Mouse (Mus musculus) limb, embryonic 13.5 days (tissue): ENCODE results near the gene Tmem86b. TPM values are rescaled to one million over a fixed set of nuclear protein-coding genes. Genes with fewer than 3 reads are reported as not detected.

Experiments used
- ATAC-seq: fragments of 200-750 bp; cut with Nextera tagmentation; 2 replicates; pipeline ENCODE4 v1.8.0; 2017; ENCODE audit warnings: low read depth, moderate number of reproducible peaks, moderate TSS enrichment; ENCODE audit not compliant: low FRiP score
- H3K27ac ChIP-seq: fragments of 300-500 bp; sonication (generic); 2 replicates; pipeline ENCODE4 v1.5.1; 2015; ENCODE audit warnings: inconsistent platforms, mild to moderate bottlenecking, moderate library complexity
- H3K27me3 ChIP-seq: fragments of 300-500 bp; sonication (generic); 2 replicates; pipeline ENCODE4 v1.6.1; 2015; ENCODE audit warnings: mild to moderate bottlenecking, inconsistent platforms
- H3K36me3 ChIP-seq: fragments of 300-500 bp; sonication (generic); 2 replicates; pipeline ENCODE4 v1.6.1; 2015; ENCODE audit warnings: inconsistent platforms, mild to moderate bottlenecking, moderate library complexity
- H3K4me1 ChIP-seq: fragments of 300-500 bp; sonication (generic); 2 replicates; pipeline ENCODE4 v1.6.1; 2015; ENCODE audit warnings: inconsistent platforms
- H3K4me2 ChIP-seq: fragments of 300-500 bp; sonication (generic); replicated peaks from 2 replicates; pipeline ENCODE4 v1.6.1; 2015; ENCODE audit warnings: inconsistent platforms, mild to moderate bottlenecking, moderate library complexity
- H3K4me3 ChIP-seq: fragments of 300-500 bp; sonication (generic); 2 replicates; pipeline ENCODE4 v1.5.1; 2015; ENCODE audit warnings: moderate library complexity, mild to moderate bottlenecking, inconsistent platforms
- H3K9ac ChIP-seq: fragments of 300-500 bp; sonication (generic); 2 replicates; pipeline ENCODE4 v1.6.1; 2015; ENCODE audit warnings: mild to moderate bottlenecking, inconsistent platforms
- H3K9me3 ChIP-seq: fragments of 300-500 bp; sonication (generic); 2 replicates; pipeline ENCODE4 v1.6.1; 2016; ENCODE audit warnings: inconsistent platforms
- WGBS: fragments of 180-500 bp; shearing (Covaris S2); methylation state at CpG from one replicate; pipeline ENCODE4 v1.1.7; 2015; 5-methylcytosine and 5-hydroxymethylcytosine counted together
- polyA plus RNA-seq: library from polyadenylated mRNA; unstranded; fragments of >200 nt; fragmentation: Nextera tagmentation; extraction: Ambion mirVana; gene quantifications from 2 replicates; pipeline ENCODE4 v1.2.1, GENCODE M21; 2015

The Tmem86b gene
- polyA plus RNA-seq, 1 experiment from 2014 or later, result 1.3 TPM

- Histone ChIP-seq H3K4me2 (peak overlapping the region; percentile 98), H3K4me3 (peak overlapping the region; percentile 87), H3K9me3 (no peaks in the 10 kb centered on the region), H3K27me3 (no peaks in the 10 kb centered on the region), H3K36me3 (peaks cover 20% of the 10 kb centered on the region), H3K27ac (peak overlapping the region; percentile 96), H3K9ac (peak overlapping the region; percentile 97), H3K4me1 (peaks cover 50% of the 10 kb centered on the region)
- under 1% methylated on average over 63 of the region's 78 CpGs for WGBS
- ATAC-seq, result peak; percentile 70
These were observed 27.1 kb upstream of the Tmem86b start for GRCm38 (mm10) chr7:4658128-4658907.

- ATAC-seq, result no peak
- WGBS, result 52% methylated on average over 9 of the region's 9 CpGs
- Histone ChIP-seq H3K9me3 (no peaks in the 10 kb centered on the region), H3K4me2 (peak overlapping the region; percentile 98), H3K4me3 (peak overlapping the region; percentile 87), H3K4me1 (peaks cover 51% of the 10 kb centered on the region), H3K36me3 (peaks cover 21% of the 10 kb centered on the region), H3K27me3 (no peaks in the 10 kb centered on the region), H3K27ac (no peak overlapping the region; the same call in 1 of the 2 replicates), H3K9ac (peak overlapping the region; percentile 97)
These were observed 26.4 kb upstream of the Tmem86b start for GRCm38 (mm10) chr7:4657521-4658127.

DNA sequence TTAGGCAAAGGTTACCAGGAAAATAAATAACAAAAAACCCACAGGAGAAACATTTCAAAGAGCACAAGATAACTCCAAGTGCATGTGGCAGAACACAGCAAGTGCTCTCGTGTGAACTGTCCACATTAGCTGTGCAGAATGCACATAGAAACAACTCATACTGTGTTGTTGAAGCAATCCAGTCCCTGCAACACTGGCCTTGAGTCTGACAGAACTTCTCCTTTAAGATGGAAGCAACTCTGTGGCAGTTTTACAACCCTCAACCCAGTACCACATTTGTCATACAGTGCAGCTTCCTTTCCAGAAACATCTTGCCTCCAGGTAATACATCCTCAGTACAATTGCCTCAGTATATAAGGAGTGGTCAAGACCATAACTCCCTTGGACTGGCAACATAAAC lies 25.6 kb upstream of the Tmem86b start:
- H3K9me3 ChIP-seq, result no peaks in the 10 kb centered on the region
- WGBS, result 67% methylated on average over 1 of the region's 1 CpGs
- no peaks in the 10 kb centered on the region for H3K27me3 ChIP-seq
- H3K9ac ChIP-seq, result peak overlapping the region; percentile 97
- H3K4me2 ChIP-seq, result peak overlapping the region; percentile 98
- H3K27ac ChIP-seq, result no peak overlapping the region
- H3K4me3 ChIP-seq, result peak overlapping the region; percentile 87
- H3K36me3 ChIP-seq, result peaks cover 19% of the 10 kb centered on the region
- peaks cover 51% of the 10 kb centered on the region for H3K4me1 ChIP-seq
- ATAC-seq, result no peak

DNA sequence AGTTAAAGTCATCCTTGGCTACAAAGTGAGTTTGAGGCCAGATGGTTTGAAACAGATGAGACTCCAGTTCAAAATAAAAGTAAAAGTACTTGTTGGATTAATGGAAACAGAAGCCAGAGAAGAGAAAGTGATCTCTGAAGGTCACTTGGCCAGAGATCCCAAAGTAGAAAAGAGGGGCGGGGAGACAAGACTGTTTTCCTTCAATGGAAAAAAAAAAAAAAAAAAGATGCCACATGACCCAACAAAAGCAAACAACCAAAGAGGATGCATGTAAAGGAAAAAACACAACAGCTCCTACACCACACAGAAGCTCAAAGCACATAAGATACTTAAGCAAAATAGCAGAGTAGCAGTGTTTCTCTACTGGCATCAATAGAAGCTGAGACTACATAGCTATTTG lies 24.7 kb upstream of the Tmem86b start:
- Histone ChIP-seq H3K4me3 (no peak overlapping the region), H3K36me3 (peaks cover 25% of the 10 kb centered on the region), H3K27ac (no peak overlapping the region), H3K4me1 (peaks cover 51% of the 10 kb centered on the region), H3K9me3 (no peaks in the 10 kb centered on the region), H3K4me2 (no peak overlapping the region), H3K9ac (no peak overlapping the region), H3K27me3 (no peaks in the 10 kb centered on the region)
- no peak for ATAC-seq
- 86% methylated on average over 1 of the region's 1 CpGs for WGBS

GRCm38 (mm10) chr7:4655393-4655792 lies 24.2 kb upstream of the Tmem86b start:
- Histone ChIP-seq H3K4me3 (no peak overlapping the region), H3K27me3 (no peaks in the 10 kb centered on the region), H3K4me2 (no peak overlapping the region), H3K4me1 (peaks cover 47% of the 10 kb centered on the region), H3K9ac (no peak overlapping the region), H3K27ac (no peak overlapping the region), H3K9me3 (no peaks in the 10 kb centered on the region), H3K36me3 (peaks cover 25% of the 10 kb centered on the region)
- WGBS, result 89% methylated on average over 4 of the region's 4 CpGs
- no peak for ATAC-seq

- 94% methylated on average over 2 of the region's 2 CpGs for WGBS
- ATAC-seq, result no peak
These were observed 23.0 kb upstream of the Tmem86b start for GRCm38 (mm10) chr7:4654221-4654620.

GRCm38 (mm10) chr7:4653780-4654179 lies 22.6 kb upstream of the Tmem86b start:
- peaks cover 25% of the 10 kb centered on the region for H3K36me3 ChIP-seq
- 80% methylated on average over 7 of the region's 7 CpGs for WGBS
- ATAC-seq, result no peak

More at GRCm38 (mm10) chr7:4654221-4654620, 23.0 kb upstream of the Tmem86b start:
- Histone ChIP-seq H3K27me3 (no peaks in the 10 kb centered on the region), H3K36me3 (peaks cover 25% of the 10 kb centered on the region), H3K4me2 (no peak overlapping the region), H3K4me3 (no peak overlapping the region), H3K9me3 (no peaks in the 10 kb centered on the region), H3K4me1 (peaks cover 39% of the 10 kb centered on the region), H3K9ac (no peak overlapping the region), H3K27ac (no peak overlapping the region)

GRCm38 (mm10) chr7:4653351-4653750 lies 22.1 kb upstream of the Tmem86b start:
- Histone ChIP-seq H3K4me2 (no peak overlapping the region), H3K27ac (no peak overlapping the region), H3K36me3 (peaks cover 25% of the 10 kb centered on the region), H3K27me3 (no peaks in the 10 kb centered on the region), H3K9ac (0 out of 2 replicates have a peak overlapping the region, but pooled peaks have one; percentile 19), H3K4me3 (no peak overlapping the region), H3K4me1 (peaks cover 39% of the 10 kb centered on the region), H3K9me3 (no peaks in the 10 kb centered on the region)
- 62% methylated on average over 5 of the region's 5 CpGs for WGBS
- no peak for ATAC-seq

More at GRCm38 (mm10) chr7:4653780-4654179, 22.6 kb upstream of the Tmem86b start:
- Histone ChIP-seq H3K27me3 (no peaks in the 10 kb centered on the region), H3K4me1 (peaks cover 39% of the 10 kb centered on the region), H3K27ac (no peak overlapping the region), H3K9me3 (no peaks in the 10 kb centered on the region), H3K9ac (no peak overlapping the region), H3K4me3 (no peak overlapping the region), H3K4me2 (no peak overlapping the region)

DNA sequence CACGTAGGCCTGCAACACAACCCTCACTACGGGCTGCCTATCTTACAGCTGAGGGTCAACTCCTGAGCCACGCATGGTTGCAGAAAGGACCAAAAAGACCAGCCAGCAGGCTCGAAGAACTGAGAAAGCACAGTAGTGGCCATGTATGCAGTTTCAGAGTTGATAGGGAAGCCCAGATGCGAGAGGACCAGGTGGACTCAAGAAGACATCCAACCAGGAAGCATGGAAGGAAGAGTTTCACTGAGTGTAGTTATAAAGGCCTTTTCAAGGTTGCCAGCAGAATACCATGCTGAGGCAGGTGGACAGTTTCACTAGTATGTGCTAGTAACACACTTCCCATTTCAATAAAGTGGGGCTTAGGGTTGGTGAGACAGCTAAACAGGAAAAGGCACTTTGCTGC lies 21.5 kb upstream of the Tmem86b start:
- no peak overlapping the region for H3K4me3 ChIP-seq
- no peaks in the 10 kb centered on the region for H3K27me3 ChIP-seq
- H3K4me1 ChIP-seq, result peaks cover 35% of the 10 kb centered on the region
- H3K4me2 ChIP-seq, result no peak overlapping the region
- no peak overlapping the region for H3K27ac ChIP-seq
- no peaks in the 10 kb centered on the region for H3K9me3 ChIP-seq
- no peak for ATAC-seq
- WGBS, result 92% methylated on average over 5 of the region's 5 CpGs
- H3K9ac ChIP-seq, result no peak overlapping the region
- peaks cover 25% of the 10 kb centered on the region for H3K36me3 ChIP-seq

GRCm38 (mm10) chr7:4651581-4651980 lies 20.4 kb upstream of the Tmem86b start:
- H3K36me3 ChIP-seq, result peaks cover 30% of the 10 kb centered on the region
- no peak for ATAC-seq
- no peak overlapping the region for H3K4me3 ChIP-seq
- no peak overlapping the region for H3K4me2 ChIP-seq
- no peak overlapping the region for H3K9ac ChIP-seq
- no peaks in the 10 kb centered on the region for H3K9me3 ChIP-seq
- no peaks in the 10 kb centered on the region for H3K27me3 ChIP-seq
- H3K27ac ChIP-seq, result no peak overlapping the region
- H3K4me1 ChIP-seq, result peaks cover 24% of the 10 kb centered on the region
- 84% methylated on average over 8 of the region's 8 CpGs for WGBS

DNA sequence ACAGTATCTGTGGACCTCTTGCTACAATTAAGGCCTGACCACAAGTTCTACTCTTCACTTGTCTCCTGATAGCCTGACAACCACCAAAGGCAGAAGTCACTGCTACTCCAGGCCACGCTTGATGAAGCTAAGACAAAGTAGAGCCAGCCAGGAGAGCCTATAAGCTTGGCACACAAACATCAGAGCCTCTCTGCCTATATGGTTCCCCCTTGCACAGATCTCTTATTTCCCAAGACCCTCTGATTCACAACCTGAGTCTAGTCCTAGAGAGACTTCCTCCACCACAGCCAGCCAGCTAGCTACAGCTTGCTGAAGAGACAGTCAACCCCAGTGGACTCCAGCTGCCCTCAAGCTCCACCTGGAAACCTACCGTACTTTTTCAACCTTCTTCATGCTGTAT lies 16.8 kb upstream of the Tmem86b start:
- H3K4me1 ChIP-seq, result no peaks in the 10 kb centered on the region
- H3K4me2 ChIP-seq, result no peak overlapping the region
- H3K4me3 ChIP-seq, result no peak overlapping the region
- no peaks in the 10 kb centered on the region for H3K27me3 ChIP-seq
- ATAC-seq, result no peak
- no peak overlapping the region for H3K27ac ChIP-seq
- peaks cover 56% of the 10 kb centered on the region for H3K36me3 ChIP-seq
- H3K9me3 ChIP-seq, result no peaks in the 10 kb centered on the region
- WGBS, result 88% methylated on average over 2 of the region's 2 CpGs
- H3K9ac ChIP-seq, result no peak overlapping the region

GRCm38 (mm10) chr7:4647291-4647690 lies 16.1 kb upstream of the Tmem86b start:
- Histone ChIP-seq H3K27me3 (no peaks in the 10 kb centered on the region), H3K9me3 (no peaks in the 10 kb centered on the region), H3K36me3 (peaks cover 55% of the 10 kb centered on the region), H3K4me3 (no peak overlapping the region), H3K9ac (no peak overlapping the region), H3K4me1 (no peaks in the 10 kb centered on the region), H3K27ac (no peak overlapping the region), H3K4me2 (no peak overlapping the region)
- 71% methylated on average over 6 of the region's 6 CpGs for WGBS
- no peak for ATAC-seq
